Mouse (Mus musculus): ENCODE results near the gene Tm9sf4.

The Tm9sf4 gene

GRCm38 (mm10) chr2:153160844-153161683 lies at the start of gene Tm9sf4:
Tm9sf4 (plus strand) TSS chr2:153161303.
- DNase-seq (ENCODE audit: low spot score in 2 of 2): peak; percentile 84 to 87

- peak; percentile 47 to 49 for DNase-seq (ENCODE audit: low spot score in 2 of 2)
These were observed 45.4 kb upstream of the Tm9sf4 start for GRCm38 (mm10) chr2:153115679-153116081.

GRCm38 (mm10) chr2:153117051-153117486 lies 44.0 kb upstream of the Tm9sf4 start:
- peak; percentile 76 to 78 for DNase-seq (ENCODE audit: low spot score in 2 of 2)

GRCm38 (mm10) chr2:153119488-153119887 lies 41.6 kb upstream of the Tm9sf4 start:
- DNase-seq (ENCODE audit: low spot score in 2 of 2): no peak

- peak; percentile 69 to 77 for DNase-seq (ENCODE audit: low spot score in 2 of 2)
These were observed 41.0 kb upstream of the Tm9sf4 start for GRCm38 (mm10) chr2:153120126-153120525.

- DNase-seq (ENCODE audit: low spot score in 2 of 2): peak; percentile 84 to 85
These were observed 39.1 kb upstream of the Tm9sf4 start for GRCm38 (mm10) chr2:153121821-153122615.

- DNase-seq (ENCODE audit: low spot score in 2 of 2): peak; percentile 62 to 63
These were observed 38.4 kb upstream of the Tm9sf4 start for GRCm38 (mm10) chr2:153122701-153123100.

- DNase-seq (ENCODE audit: low spot score in 2 of 2): peak; percentile 38 to 47
These were observed 35.2 kb upstream of the Tm9sf4 start for GRCm38 (mm10) chr2:153125875-153126274.

- peak; percentile 35 to 45 for DNase-seq (ENCODE audit: low spot score in 2 of 2)
These were observed 30.1 kb upstream of the Tm9sf4 start for GRCm38 (mm10) chr2:153131019-153131418.

- DNase-seq (ENCODE audit: low spot score in 2 of 2): no peak
These were observed 26.9 kb upstream of the Tm9sf4 start for GRCm38 (mm10) chr2:153134237-153134636.

- no peak for DNase-seq (ENCODE audit: low spot score in 2 of 2)
These were observed 24.9 kb upstream of the Tm9sf4 start for GRCm38 (mm10) chr2:153136211-153136610.

GRCm38 (mm10) chr2:153139158-153139557 lies 21.9 kb upstream of the Tm9sf4 start:
- DNase-seq (ENCODE audit: low spot score in 2 of 2): no peak

GRCm38 (mm10) chr2:153139996-153140613 lies 21.0 kb upstream of the Tm9sf4 start:
- peak; percentile 69 to 70 for DNase-seq (ENCODE audit: low spot score in 2 of 2)

- peak; percentile 38 to 43 for DNase-seq (ENCODE audit: low spot score in 2 of 2)
These were observed 18.4 kb upstream of the Tm9sf4 start for GRCm38 (mm10) chr2:153142620-153143199.

GRCm38 (mm10) chr2:153145346-153145745 lies 15.8 kb upstream of the Tm9sf4 start:
- DNase-seq (ENCODE audit: low spot score in 2 of 2): no peak

- no peak for DNase-seq (ENCODE audit: low spot score in 2 of 2)
These were observed 13.9 kb upstream of the Tm9sf4 start for GRCm38 (mm10) chr2:153147236-153147635.

- peak; percentile 50 to 54 for DNase-seq (ENCODE audit: low spot score in 2 of 2)
These were observed 13.4 kb upstream of the Tm9sf4 start for GRCm38 (mm10) chr2:153147715-153148114.

- no peak for DNase-seq (ENCODE audit: low spot score in 2 of 2)
These were observed 11.4 kb upstream of the Tm9sf4 start for GRCm38 (mm10) chr2:153149742-153150141.

GRCm38 (mm10) chr2:153151026-153151425 lies 10.1 kb upstream of the Tm9sf4 start:
- no peak for DNase-seq (ENCODE audit: low spot score in 2 of 2)

- DNase-seq (ENCODE audit: low spot score in 2 of 2): no peak
These were observed 9.0 kb upstream of the Tm9sf4 start for GRCm38 (mm10) chr2:153151926-153152665.

- DNase-seq (ENCODE audit: low spot score in 2 of 2): no peak
These were observed 8.1 kb upstream of the Tm9sf4 start for GRCm38 (mm10) chr2:153153033-153153450.
